Mouse (Mus musculus) stomach, postnatal 0 days (tissue): ENCODE results near the gene Rgma. TPM values are rescaled to one million over a fixed set of nuclear protein-coding genes. Genes with fewer than 3 reads are reported as not detected.

ENCODE experiments used
- ATAC-seq: fragments of 200-750 bp; cut with Nextera tagmentation; 2 replicates; pipeline ENCODE4 v1.8.0; 2017; ENCODE audit not compliant: low FRiP score, low TSS enrichment
- DNase-seq: peaks from one replicate; pipeline ENCODE4 v3.0.0-alpha.2; 2016; ENCODE audit warnings: low spot score
- H3K27ac ChIP-seq: fragments of 300-500 bp; sonication (generic); replicated peaks from 2 replicates; pipeline ENCODE4 v1.5.1; 2014; ENCODE audit warnings: mild to moderate bottlenecking, control low read depth
- H3K27me3 ChIP-seq: fragments of 300-500 bp; sonication (generic); 2 replicates; pipeline ENCODE4 v1.6.1; 2014; ENCODE audit warnings: low read length; ENCODE audit not compliant: control insufficient read depth, insufficient read depth
- H3K36me3 ChIP-seq: fragments of 300-500 bp; sonication (generic); 2 replicates; pipeline ENCODE4 v1.6.1; 2014; ENCODE audit warnings: low read length, mixed read lengths; ENCODE audit not compliant: control insufficient read depth, insufficient read depth
- H3K4me1 ChIP-seq: fragments of 300-500 bp; sonication (generic); replicated peaks from 2 replicates; pipeline ENCODE4 v1.6.1; 2014; ENCODE audit warnings: antibody characterized with exemption; ENCODE audit not compliant: control insufficient read depth, insufficient read depth
- H3K4me2 ChIP-seq: fragments of 300-500 bp; sonication (generic); replicated peaks from 2 replicates; pipeline ENCODE4 v1.6.1; 2014; ENCODE audit warnings: low read depth, mild to moderate bottlenecking, control low read depth, moderate library complexity
- H3K4me3 ChIP-seq: fragments of 300-500 bp; sonication (generic); 2 replicates; pipeline ENCODE4 v1.5.1; 2014; ENCODE audit warnings: low read depth, low read length, control low read depth
- H3K9ac ChIP-seq: fragments of 300-500 bp; sonication (generic); 2 replicates; pipeline ENCODE4 v1.6.1; 2014; ENCODE audit warnings: mild to moderate bottlenecking, low read length, control low read depth, mixed read lengths
- H3K9me3 ChIP-seq: fragments of 300-500 bp; sonication (generic); 2 replicates; pipeline ENCODE4 v1.6.1; 2016; ENCODE audit warnings: low read length; ENCODE audit not compliant: control insufficient read depth
- CTCF ChIP-seq: IDR thresholded peaks from 2 replicates; pipeline ENCODE4 v1.5.1; 2016; ENCODE audit warnings: antibody characterized with exemption, low read depth, mild to moderate bottlenecking, moderate library complexity
- EP300 ChIP-seq: optimal IDR thresholded peaks from 2 replicates; pipeline ENCODE3; 2016; ENCODE audit warnings: antibody characterized with exemption
- WGBS: fragments of 180-500 bp; shearing (Covaris S2); extraction: QIAGEN DNeasy Blood & Tissue Kit; methylation state at CpG from one replicate; pipeline ENCODE4 v1.1.7; 2014; 5-methylcytosine and 5-hydroxymethylcytosine counted together
- polyA plus RNA-seq: library from polyadenylated mRNA; unstranded; fragments of >200 nt; fragmentation: Nextera tagmentation; extraction: Ambion mirVana; gene quantifications from 2 replicates; pipeline ENCODE4 v1.2.1, GENCODE M21; 2015

Rgma gene
- polyA plus RNA-seq, 1 experiment from 2014 or later, result 4.5 TPM

GRCm38 (mm10) chr7:73452187-73452808 lies 77.0 kb downstream of the Rgma start:
- TF ChIP-seq CTCF, result no peak
- no peak for TF ChIP-seq EP300
- H3K9ac ChIP-seq, result no peak overlapping the region
- no peak for ATAC-seq
- no peak overlapping the region for H3K27ac ChIP-seq
- peaks cover 68% of the 10 kb centered on the region for H3K36me3 ChIP-seq
- no peaks in the 10 kb centered on the region for H3K4me1 ChIP-seq
- no peak overlapping the region for H3K4me3 ChIP-seq
- DNase-seq, result no peak
- WGBS, result 84% methylated on average over 3 of the region's 3 CpGs
- H3K9me3 ChIP-seq, result no peaks in the 10 kb centered on the region
- H3K27me3 ChIP-seq, result no peaks in the 10 kb centered on the region
- H3K4me2 ChIP-seq, result no peak overlapping the region

GRCm38 (mm10) chr7:73454113-73454512 lies 78.8 kb downstream of the Rgma start:
- 89% methylated on average over 12 of the region's 12 CpGs for WGBS

GRCm38 (mm10) chr7:73463546-73463945 lies 88.2 kb downstream of the Rgma start:
- no peak overlapping the region for H3K9ac ChIP-seq
- DNase-seq (no peak), ATAC-seq (no peak)
- H3K4me2 ChIP-seq, result no peak overlapping the region
- H3K27ac ChIP-seq, result no peak overlapping the region
- no peaks in the 10 kb centered on the region for H3K27me3 ChIP-seq
- H3K4me3 ChIP-seq, result no peak overlapping the region
- WGBS, result 87% methylated on average over 2 of the region's 2 CpGs
- no peaks in the 10 kb centered on the region for H3K4me1 ChIP-seq
- H3K36me3 ChIP-seq, result peaks cover 52% of the 10 kb centered on the region
- no peaks in the 10 kb centered on the region for H3K9me3 ChIP-seq
- TF ChIP-seq EP300 (no peak), CTCF (no peak)

More at GRCm38 (mm10) chr7:73454113-73454512, 78.8 kb downstream of the Rgma start:
- no peak overlapping the region for H3K4me2 ChIP-seq
- TF ChIP-seq CTCF, result no peak
- no peak for TF ChIP-seq EP300
- no peaks in the 10 kb centered on the region for H3K9me3 ChIP-seq
- ATAC-seq, result no peak
- H3K9ac ChIP-seq, result no peak overlapping the region
- H3K4me3 ChIP-seq, result no peak overlapping the region
- peaks cover 61% of the 10 kb centered on the region for H3K36me3 ChIP-seq
- H3K4me1 ChIP-seq, result no peaks in the 10 kb centered on the region
- H3K27me3 ChIP-seq, result no peaks in the 10 kb centered on the region
- DNase-seq, result no peak
- H3K27ac ChIP-seq, result no peak overlapping the region

- WGBS, result 86% methylated on average over 3 of the region's 3 CpGs
- ATAC-seq (no peak), DNase-seq (no peak)
- H3K9ac ChIP-seq, result no peak overlapping the region
- no peaks in the 10 kb centered on the region for H3K27me3 ChIP-seq
- no peak for TF ChIP-seq EP300
- no peak for TF ChIP-seq CTCF
- H3K4me2 ChIP-seq, result no peak overlapping the region
- H3K4me3 ChIP-seq, result no peak overlapping the region
- peaks cover 63% of the 10 kb centered on the region for H3K36me3 ChIP-seq
- no peak overlapping the region for H3K27ac ChIP-seq
- H3K4me1 ChIP-seq, result no peaks in the 10 kb centered on the region
- no peaks in the 10 kb centered on the region for H3K9me3 ChIP-seq
Observed at GRCm38 (mm10) chr7:73467741-73468140, 92.4 kb downstream of the Rgma start.

Other genes starting within 250 kb of the Rgma start
- gene Chd2, start 166.3 kb downstream of the Rgma start, polyA plus RNA-seq, result 15.9 and 18.0 TPM in 2 replicates